Mouse (Mus musculus) embryonic facial prominence, embryonic 11.5 days (tissue): ENCODE measurements around the gene C2cd3. TPM values are rescaled to one million over a fixed set of nuclear protein-coding genes. Genes with fewer than 3 reads are reported as not detected.

ENCODE experiments used
- ATAC-seq: fragments of 200-750 bp; cut with Nextera tagmentation; replicated peaks from 2 replicates; pipeline ENCODE4 v1.8.0; 2017; ENCODE audit warnings: low read depth; ENCODE audit not compliant: insufficient number of reproducible peaks, low FRiP score, low TSS enrichment
- DNase-seq: peaks from one replicate; pipeline ENCODE4 v3.0.0-alpha.2; 2015; ENCODE audit warnings: low spot score
- H3K27ac ChIP-seq: fragments of 300-500 bp; sonication (generic); replicated peaks from 2 replicates; pipeline ENCODE4 v1.5.1; 2014; ENCODE audit warnings: mild to moderate bottlenecking, low read depth, low read length, control low read depth
- H3K27me3 ChIP-seq: fragments of 300-500 bp; sonication (generic); 2 replicates; pipeline ENCODE4 v1.6.1; 2014; ENCODE audit warnings: mild to moderate bottlenecking, low read length, moderate library complexity, mixed read lengths; ENCODE audit not compliant: control insufficient read depth, insufficient read depth
- H3K36me3 ChIP-seq: fragments of 300-500 bp; sonication (generic); replicated peaks from 2 replicates; pipeline ENCODE4 v1.6.1; 2014; ENCODE audit warnings: low read depth, mild to moderate bottlenecking, low read length, moderate library complexity, mixed read lengths; ENCODE audit not compliant: control insufficient read depth, insufficient read depth
- H3K4me1 ChIP-seq: fragments of 300-500 bp; sonication (generic); 2 replicates; pipeline ENCODE4 v1.6.1; 2014; ENCODE audit warnings: low read length, mixed read lengths; ENCODE audit not compliant: control insufficient read depth, insufficient read depth
- H3K4me2 ChIP-seq: fragments of 300-500 bp; sonication (generic); 2 replicates; pipeline ENCODE4 v1.6.1; 2014; ENCODE audit warnings: low read depth, mild to moderate bottlenecking, control low read depth, low read length, moderate library complexity
- H3K4me3 ChIP-seq: fragments of 300-500 bp; sonication (generic); 2 replicates; pipeline ENCODE4 v1.5.1; 2014; ENCODE audit warnings: low read depth, low read length, control low read depth
- H3K9ac ChIP-seq: fragments of 300-500 bp; sonication (generic); replicated peaks from 2 replicates; pipeline ENCODE4 v1.6.1; 2014; ENCODE audit warnings: mild to moderate bottlenecking, control low read depth, low read length
- H3K9me3 ChIP-seq: fragments of 300-500 bp; sonication (generic); replicated peaks from 2 replicates; pipeline ENCODE4 v1.6.1; 2016; ENCODE audit warnings: mild to moderate bottlenecking, low read length, inconsistent platforms, mixed read lengths; ENCODE audit not compliant: control insufficient read depth
- WGBS: fragments of 180-500 bp; shearing (Covaris S2); extraction: QIAGEN DNeasy Blood & Tissue Kit; methylation state at CpG from one replicate; pipeline ENCODE4 v1.1.7; 2014; 5-methylcytosine and 5-hydroxymethylcytosine counted together
- polyA plus RNA-seq: library from polyadenylated mRNA; unstranded; fragments of >200 nt; fragmentation: Nextera tagmentation; extraction: Ambion mirVana; gene quantifications from 2 replicates; pipeline ENCODE4 v1.2.1, GENCODE M21; 2014

C2cd3 gene
- polyA plus RNA-seq, 1 experiment from 2014 or later = 32.4 TPM

GRCm38 (mm10) chr7:100383207-100383606 lies 11.2 kb downstream of the C2cd3 start:
- no peak for ATAC-seq
- no peaks in the 10 kb centered on the region for H3K4me1 ChIP-seq
- no peak overlapping the region for H3K4me2 ChIP-seq
- no peak overlapping the region for H3K9ac ChIP-seq
- H3K36me3 ChIP-seq = peaks cover 2% of the 10 kb centered on the region; the same call in 1 of the 2 replicates
- DNase-seq = no peak
- no peak overlapping the region for H3K27ac ChIP-seq
- WGBS = 80% methylated on average over 2 of the region's 2 CpGs
- no peaks in the 10 kb centered on the region for H3K9me3 ChIP-seq
- H3K4me3 ChIP-seq = no peak overlapping the region
- H3K27me3 ChIP-seq = no peaks in the 10 kb centered on the region

GRCm38 (mm10) chr7:100388174-100388573 lies 16.1 kb downstream of the C2cd3 start:
- ATAC-seq (no peak), DNase-seq (no peak)
- Histone ChIP-seq H3K36me3 (no peaks in the 10 kb centered on the region; the same call in 1 of the 2 replicates), H3K27me3 (no peaks in the 10 kb centered on the region), H3K27ac (no peak overlapping the region), H3K4me1 (no peaks in the 10 kb centered on the region), H3K9ac (no peak overlapping the region), H3K4me3 (no peak overlapping the region), H3K4me2 (no peak overlapping the region), H3K9me3 (no peaks in the 10 kb centered on the region)
- WGBS = 96% methylated on average over 2 of the region's 2 CpGs

GRCm38 (mm10) chr7:100390166-100390565 lies 18.1 kb downstream of the C2cd3 start:
- Histone ChIP-seq H3K36me3 (no peaks in the 10 kb centered on the region; the same call in 1 of the 2 replicates), H3K4me3 (no peak overlapping the region), H3K4me2 (no peak overlapping the region), H3K4me1 (no peaks in the 10 kb centered on the region), H3K27ac (no peak overlapping the region), H3K27me3 (no peaks in the 10 kb centered on the region), H3K9me3 (no peaks in the 10 kb centered on the region), H3K9ac (no peak overlapping the region)
- ATAC-seq (no peak), DNase-seq (no peak)
- WGBS = 92% methylated on average over 8 of the region's 8 CpGs

- Histone ChIP-seq H3K4me1 (no peaks in the 10 kb centered on the region), H3K9me3 (no peaks in the 10 kb centered on the region), H3K4me3 (no peak overlapping the region), H3K9ac (no peak overlapping the region), H3K4me2 (no peak overlapping the region), H3K36me3 (no peaks in the 10 kb centered on the region; the same call in 1 of the 2 replicates), H3K27ac (no peak overlapping the region), H3K27me3 (no peaks in the 10 kb centered on the region)
- ATAC-seq (no peak), DNase-seq (peak; percentile 37)
- 87% methylated on average over 2 of the region's 2 CpGs for WGBS
Observed at GRCm38 (mm10) chr7:100392265-100392664, 20.2 kb downstream of the C2cd3 start.

GRCm38 (mm10) chr7:100399231-100399913 lies 27.3 kb downstream of the C2cd3 start:
- Histone ChIP-seq H3K36me3 (peaks cover 4% of the 10 kb centered on the region), H3K4me2 (no peak overlapping the region), H3K27me3 (no peaks in the 10 kb centered on the region), H3K4me1 (no peaks in the 10 kb centered on the region), H3K27ac (no peak overlapping the region), H3K9me3 (no peaks in the 10 kb centered on the region), H3K9ac (no peak overlapping the region), H3K4me3 (no peak overlapping the region)
- ATAC-seq = no peak
- WGBS = 77% methylated on average over 8 of the region's 8 CpGs
- DNase-seq = peak; percentile 40

GRCm38 (mm10) chr7:100400899-100401539 lies 29.0 kb downstream of the C2cd3 start:
- Histone ChIP-seq H3K27ac (no peak overlapping the region), H3K27me3 (no peaks in the 10 kb centered on the region), H3K4me3 (no peak overlapping the region), H3K9me3 (no peaks in the 10 kb centered on the region), H3K9ac (no peak overlapping the region), H3K4me2 (no peak overlapping the region), H3K36me3 (peaks cover 4% of the 10 kb centered on the region), H3K4me1 (no peaks in the 10 kb centered on the region)
- 73% methylated on average over 4 of the region's 4 CpGs for WGBS
- DNase-seq (no peak), ATAC-seq (no peak)

GRCm38 (mm10) chr7:100402715-100403114 lies 30.7 kb downstream of the C2cd3 start:
- no peak overlapping the region for H3K27ac ChIP-seq

GRCm38 (mm10) chr7:100407677-100408076 lies 35.6 kb downstream of the C2cd3 start:
- no peak overlapping the region for H3K4me3 ChIP-seq
- no peak overlapping the region for H3K9ac ChIP-seq
- no peaks in the 10 kb centered on the region for H3K27me3 ChIP-seq
- H3K36me3 ChIP-seq = peaks cover 4% of the 10 kb centered on the region
- no peaks in the 10 kb centered on the region for H3K9me3 ChIP-seq
- no peak overlapping the region for H3K27ac ChIP-seq
- no peak overlapping the region for H3K4me2 ChIP-seq
- ATAC-seq (no peak), DNase-seq (no peak)
- WGBS = 95% methylated on average over 5 of the region's 5 CpGs
- no peaks in the 10 kb centered on the region for H3K4me1 ChIP-seq

More at GRCm38 (mm10) chr7:100402715-100403114, 30.7 kb downstream of the C2cd3 start:
- H3K9me3 ChIP-seq = no peaks in the 10 kb centered on the region
- 94% methylated on average over 4 of the region's 4 CpGs for WGBS
- DNase-seq (no peak), ATAC-seq (no peak)
- H3K4me1 ChIP-seq = no peaks in the 10 kb centered on the region
- H3K4me2 ChIP-seq = no peak overlapping the region
- no peak overlapping the region for H3K9ac ChIP-seq
- H3K36me3 ChIP-seq = peaks cover 4% of the 10 kb centered on the region
- no peaks in the 10 kb centered on the region for H3K27me3 ChIP-seq
- H3K4me3 ChIP-seq = no peak overlapping the region
